Mouse (Mus musculus): ENCODE results near the gene Phb. TPM values are rescaled to one million over a fixed set of nuclear protein-coding genes. Genes with fewer than 3 reads are reported as not detected.

Phb gene
- polyA plus RNA-seq, 1 experiment from 2014 or later: 197 TPM

- H3K27me3 ChIP-seq (ENCODE audit: control insufficient read depth, insufficient read depth, low read depth, low read length): no peaks in the 10 kb centered on the region
- 81% methylated on average over 5 of the region's 5 CpGs for WGBS
- no peaks in the 10 kb centered on the region for H3K9me3 ChIP-seq (replicated peaks; ENCODE audit: control insufficient read depth, low read length, poor library complexity, severe bottlenecking)
- ATAC-seq: no peak
- H3K4me1 ChIP-seq (ENCODE audit: control insufficient read depth, insufficient read depth, low read length): no peaks in the 10 kb centered on the region
- no peak overlapping the region for H3K9ac ChIP-seq (ENCODE audit: low read depth, low read length)
- H3K4me2 ChIP-seq (ENCODE audit: low read length): no peak overlapping the region
- no peak overlapping the region for H3K4me3 ChIP-seq (ENCODE audit: low read depth, low read length)
- no peaks in the 10 kb centered on the region for H3K36me3 ChIP-seq (ENCODE audit: control insufficient read depth, insufficient read depth, low read length)
- H3K27ac ChIP-seq (ENCODE audit: low read length): no peak overlapping the region
These were observed 31.8 kb downstream of the Phb start for GRCm38 (mm10) chr11:95698541-95698940.

- H3K4me2 ChIP-seq (ENCODE audit: low read length): no peak overlapping the region
- H3K27ac ChIP-seq (ENCODE audit: low read length): no peak overlapping the region
- no peaks in the 10 kb centered on the region for H3K27me3 ChIP-seq (ENCODE audit: control insufficient read depth, insufficient read depth, low read depth, low read length)
- no peak overlapping the region for H3K9ac ChIP-seq (ENCODE audit: low read depth, low read length)
- no peaks in the 10 kb centered on the region for H3K4me1 ChIP-seq (ENCODE audit: control insufficient read depth, insufficient read depth, low read length)
- H3K36me3 ChIP-seq (ENCODE audit: control insufficient read depth, insufficient read depth, low read length): no peaks in the 10 kb centered on the region
- no peaks in the 10 kb centered on the region for H3K9me3 ChIP-seq (replicated peaks; ENCODE audit: control insufficient read depth, low read length, poor library complexity, severe bottlenecking)
- ATAC-seq: no peak
- H3K4me3 ChIP-seq (ENCODE audit: low read depth, low read length): no peak overlapping the region
- 95% methylated on average over 13 of the region's 13 CpGs for WGBS
These were observed 34.3 kb downstream of the Phb start for GRCm38 (mm10) chr11:95700778-95701739.

- WGBS: 92% methylated on average over 12 of the region's 12 CpGs
- Histone ChIP-seq H3K9ac (ENCODE audit: low read depth, low read length) (no peak overlapping the region), H3K9me3 (replicated peaks; ENCODE audit: control insufficient read depth, low read length, poor library complexity, severe bottlenecking) (no peaks in the 10 kb centered on the region), H3K4me2 (ENCODE audit: low read length) (no peak overlapping the region), H3K27me3 (ENCODE audit: control insufficient read depth, insufficient read depth, low read depth, low read length) (no peaks in the 10 kb centered on the region), H3K4me3 (ENCODE audit: low read depth, low read length) (no peak overlapping the region), H3K36me3 (ENCODE audit: control insufficient read depth, insufficient read depth, low read length) (no peaks in the 10 kb centered on the region), H3K4me1 (ENCODE audit: control insufficient read depth, insufficient read depth, low read length) (no peaks in the 10 kb centered on the region), H3K27ac (ENCODE audit: low read length) (no peak overlapping the region)
- ATAC-seq: no peak
These were observed 37.5 kb downstream of the Phb start for GRCm38 (mm10) chr11:95704032-95704969.

DNA sequence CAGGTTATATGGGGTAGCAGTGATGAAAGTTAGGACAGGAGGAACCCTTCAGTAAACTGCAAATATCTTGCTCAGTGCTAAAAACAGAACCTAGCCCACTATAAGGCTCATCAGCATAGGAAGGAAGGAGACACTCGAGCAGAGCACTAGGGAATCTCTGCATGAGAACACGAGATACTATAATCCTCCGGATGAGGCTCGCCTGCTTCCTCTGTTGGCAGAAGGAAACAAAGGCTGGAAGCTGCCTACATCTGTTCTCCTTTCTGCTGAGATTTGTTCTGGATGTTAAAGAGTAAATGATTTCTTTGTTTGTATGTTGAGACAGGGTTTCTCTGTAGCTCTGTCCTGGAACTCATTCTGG, 38.2 kb downstream of the Phb start:
- H3K9me3 ChIP-seq (replicated peaks; ENCODE audit: control insufficient read depth, low read length, poor library complexity, severe bottlenecking): no peaks in the 10 kb centered on the region
- no peak overlapping the region for H3K9ac ChIP-seq (ENCODE audit: low read depth, low read length)
- H3K4me1 ChIP-seq (ENCODE audit: control insufficient read depth, insufficient read depth, low read length): no peaks in the 10 kb centered on the region
- no peaks in the 10 kb centered on the region for H3K36me3 ChIP-seq (ENCODE audit: control insufficient read depth, insufficient read depth, low read length)
- H3K4me3 ChIP-seq (ENCODE audit: low read depth, low read length): no peak overlapping the region
- whole genome bisulfite sequencing: 51% methylated on average over 4 of the region's 4 CpGs
- H3K27me3 ChIP-seq (ENCODE audit: control insufficient read depth, insufficient read depth, low read depth, low read length): no peaks in the 10 kb centered on the region
- no peak for ATAC-seq
- H3K4me2 ChIP-seq (ENCODE audit: low read length): no peak overlapping the region
- no peak overlapping the region for H3K27ac ChIP-seq (ENCODE audit: low read length)

DNA sequence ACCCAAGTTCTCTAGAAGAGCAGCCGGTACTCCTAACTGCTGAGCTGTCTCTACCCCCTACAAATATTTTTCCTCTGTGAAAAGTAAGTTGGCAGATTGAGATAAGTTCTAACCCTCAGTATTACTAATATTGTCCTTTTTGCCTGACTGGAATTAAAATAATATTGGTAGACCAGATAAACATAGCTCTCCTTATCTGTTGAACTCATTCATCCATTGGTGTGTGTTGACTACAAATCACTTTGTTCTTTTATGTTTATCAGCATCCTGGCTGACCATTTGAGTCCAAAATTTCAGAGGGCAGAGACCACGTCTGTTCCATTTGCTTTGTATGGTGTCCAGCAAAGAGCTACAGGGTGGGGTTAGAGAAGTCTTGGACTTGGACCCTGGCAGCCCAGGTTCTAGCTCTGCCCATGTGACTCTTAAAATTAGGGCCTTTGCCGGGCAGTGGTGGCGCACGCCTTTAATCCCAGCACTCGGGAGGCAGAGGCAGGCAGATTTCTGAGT, 42.8 kb downstream of the Phb start:
- Histone ChIP-seq H3K9me3 (replicated peaks; ENCODE audit: control insufficient read depth, low read length, poor library complexity, severe bottlenecking) (no peaks in the 10 kb centered on the region), H3K4me3 (ENCODE audit: low read depth, low read length) (no peak overlapping the region), H3K4me2 (ENCODE audit: low read length) (no peak overlapping the region), H3K4me1 (ENCODE audit: control insufficient read depth, insufficient read depth, low read length) (peaks cover 5% of the 10 kb centered on the region), H3K36me3 (ENCODE audit: control insufficient read depth, insufficient read depth, low read length) (no peaks in the 10 kb centered on the region), H3K9ac (ENCODE audit: low read depth, low read length) (no peak overlapping the region), H3K27me3 (ENCODE audit: control insufficient read depth, insufficient read depth, low read depth, low read length) (no peaks in the 10 kb centered on the region), H3K27ac (ENCODE audit: low read length) (no peak overlapping the region)
- 95% methylated on average over 6 of the region's 6 CpGs for WGBS
- ATAC-seq: no peak

DNA sequence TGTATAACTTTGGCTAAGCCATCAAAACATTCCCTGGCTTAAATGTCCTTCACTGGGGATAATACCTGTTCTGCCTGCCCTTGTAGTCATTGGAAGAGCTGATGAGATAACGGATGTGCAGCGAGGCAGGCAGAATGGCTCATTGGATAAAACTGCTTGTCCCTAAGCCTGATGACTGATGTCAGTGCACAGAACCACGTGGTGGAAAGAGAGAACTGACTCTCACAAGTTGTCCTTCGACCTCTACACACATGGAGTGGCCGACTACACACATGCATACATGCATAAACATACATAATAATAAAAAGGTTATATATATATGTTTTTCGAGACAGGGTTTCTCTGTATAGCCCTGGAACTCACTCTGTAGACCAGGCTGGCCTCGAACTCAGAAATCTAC, 43.7 kb downstream of the Phb start:
- no peak overlapping the region for H3K4me3 ChIP-seq (ENCODE audit: low read depth, low read length)
- no peak overlapping the region for H3K9ac ChIP-seq (ENCODE audit: low read depth, low read length)
- no peaks in the 10 kb centered on the region for H3K9me3 ChIP-seq (replicated peaks; ENCODE audit: control insufficient read depth, low read length, poor library complexity, severe bottlenecking)
- peaks cover 14% of the 10 kb centered on the region for H3K4me1 ChIP-seq (ENCODE audit: control insufficient read depth, insufficient read depth, low read length)
- no peak for ATAC-seq
- no peak overlapping the region for H3K27ac ChIP-seq (ENCODE audit: low read length)
- H3K4me2 ChIP-seq (ENCODE audit: low read length): no peak overlapping the region
- H3K27me3 ChIP-seq (ENCODE audit: control insufficient read depth, insufficient read depth, low read depth, low read length): no peaks in the 10 kb centered on the region
- 84% methylated on average over 7 of the region's 7 CpGs for WGBS
- no peaks in the 10 kb centered on the region for H3K36me3 ChIP-seq (ENCODE audit: control insufficient read depth, insufficient read depth, low read length)

GRCm38 (mm10) chr11:95712085-95712562, 45.4 kb downstream of the Phb start:
- Histone ChIP-seq H3K4me3 (ENCODE audit: low read depth, low read length) (peak overlapping the region; percentile 93), H3K36me3 (ENCODE audit: control insufficient read depth, insufficient read depth, low read length) (no peaks in the 10 kb centered on the region), H3K27ac (ENCODE audit: low read length) (peak overlapping the region; percentile 97), H3K4me1 (ENCODE audit: control insufficient read depth, insufficient read depth, low read length) (peaks cover 22% of the 10 kb centered on the region), H3K27me3 (ENCODE audit: control insufficient read depth, insufficient read depth, low read depth, low read length) (no peaks in the 10 kb centered on the region), H3K4me2 (ENCODE audit: low read length) (peak overlapping the region; percentile 86), H3K9ac (ENCODE audit: low read depth, low read length) (peak overlapping the region; percentile 99), H3K9me3 (replicated peaks; ENCODE audit: control insufficient read depth, low read length, poor library complexity, severe bottlenecking) (no peaks in the 10 kb centered on the region)
- 29% methylated on average over 12 of the region's 12 CpGs for WGBS
- ATAC-seq: peak; percentile 41; the same call in 1 of the 2 replicates

DNA sequence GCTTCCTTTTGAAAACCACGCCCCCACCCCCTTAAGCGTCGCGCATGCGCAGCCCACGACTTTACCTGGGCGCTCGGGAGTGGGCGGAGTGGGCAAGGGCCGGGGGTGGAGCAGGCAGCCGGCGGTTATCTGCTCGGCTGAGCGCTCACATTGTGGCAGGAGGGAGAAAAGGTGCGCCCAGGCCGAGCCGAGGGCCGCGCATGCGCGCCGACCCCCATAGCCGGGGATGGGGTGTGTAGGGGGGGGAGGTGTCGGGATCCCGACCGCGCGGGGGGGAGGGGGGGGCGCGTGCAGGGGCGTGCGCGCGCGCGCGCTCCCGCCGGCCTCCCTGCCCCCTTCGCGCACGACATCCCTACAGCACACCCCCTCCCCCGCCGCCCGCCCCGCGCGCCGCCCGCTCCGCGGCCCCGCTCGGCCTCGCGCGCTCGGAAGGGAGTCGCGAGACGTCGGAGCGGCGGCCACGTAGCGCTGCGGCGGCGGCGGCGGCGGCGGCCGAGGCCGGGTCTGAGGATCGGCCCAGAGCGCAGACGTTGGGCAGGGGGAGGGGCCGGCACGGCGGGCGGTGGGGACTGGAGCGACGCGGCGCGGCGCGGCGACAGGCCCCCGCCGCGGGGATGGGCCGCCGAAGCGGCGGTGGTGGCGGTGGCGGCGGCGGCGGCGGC, 45.9 kb downstream of the Phb start, which contains the start of gene Zfp652:
Gene Zfp652 (plus strand): TSS at position 111 of the 662 bp plus-strand sequence.
- Histone ChIP-seq H3K4me1 (ENCODE audit: control insufficient read depth, insufficient read depth, low read length) (peaks cover 22% of the 10 kb centered on the region), H3K9ac (ENCODE audit: low read depth, low read length) (peak within 1 kb of the TSS; percentile 99), H3K4me2 (ENCODE audit: low read length) (peak within 1 kb of the TSS; percentile 86), H3K4me3 (ENCODE audit: low read depth, low read length) (peak within 1 kb of the TSS; percentile 93), H3K27ac (ENCODE audit: low read length) (peak within 1 kb of the TSS; percentile 97), H3K27me3 (ENCODE audit: control insufficient read depth, insufficient read depth, low read depth, low read length) (no peaks in the 10 kb centered on the region), H3K9me3 (replicated peaks; ENCODE audit: control insufficient read depth, low read length, poor library complexity, severe bottlenecking) (no peaks in the 10 kb centered on the region), H3K36me3 (ENCODE audit: control insufficient read depth, insufficient read depth, low read length) (no peaks in the 10 kb centered on the region)
- ATAC-seq: peak; percentile 91
- WGBS: 1% methylated on average over 25 of the region's 103 CpGs
